30 mouse cellular contexts compared by ENCODE assay signal in genomic region chr6:129363942-129364341, GRCm38 (mm10). TPM values are rescaled to one million over a fixed set of nuclear protein-coding genes. Genes with fewer than 3 reads are reported as not detected.
"Had no signal": no experiment of that assay in that cellular context is flagged by ENCODE, and none has a peak within 500 bp of the region (broad histone marks: within the 10 kb centered on the region; RNA-seq: fewer than 3 reads in every experiment).

No protein-coding gene starts in this region.

- H3K27ac ChIP-seq: kidney, postnatal 0 days; layer of hippocampus, adult 2 months; limb, embryonic 12.5 days; limb, embryonic 15.5 days; liver, embryonic 14.5 days; neural tube, embryonic 12.5 days; neural tube, embryonic 15.5 days; stomach, postnatal 0 days had no signal

- H3K27me3 ChIP-seq: limb, embryonic 12.5 days; limb, embryonic 15.5 days; neural tube, embryonic 12.5 days; neural tube, embryonic 15.5 days had no signal

- H3K36me3 ChIP-seq: limb, embryonic 12.5 days; limb, embryonic 15.5 days; neural tube, embryonic 12.5 days; neural tube, embryonic 15.5 days had no signal

- H3K4me1 ChIP-seq: limb, embryonic 12.5 days; limb, embryonic 15.5 days; neural tube, embryonic 12.5 days; neural tube, embryonic 15.5 days had no signal

- H3K9ac ChIP-seq: limb, embryonic 12.5 days; limb, embryonic 15.5 days; liver, embryonic 14.5 days; liver, postnatal 0 days; lung, embryonic 14.5 days; neural tube, embryonic 12.5 days; neural tube, embryonic 15.5 days had no signal

- DNase-seq: kidney, adult 2 months; kidney, postnatal 25 days; layer of hippocampus, adult 9-11 months; left cerebral cortex, postnatal 4 days; liver, postnatal 0 days; lung, embryonic 14.5 days; midbrain, embryonic 14.5 days; right cerebral cortex, adult 18-20 months; right cerebral cortex, postnatal 14 days; right cerebral cortex, postnatal 4 days; thymus, adult 2 months; thymus, postnatal 14 days had no signal

- ATAC-seq: liver, postnatal 0 days; lung, postnatal 0 days had no signal

- H3K4me3 ChIP-seq: layer of hippocampus, adult 2 months; limb, embryonic 12.5 days; limb, embryonic 15.5 days; neural tube, embryonic 12.5 days; neural tube, embryonic 15.5 days had no signal

- H3K4me2 ChIP-seq: limb, embryonic 12.5 days; limb, embryonic 15.5 days; liver, embryonic 11.5 days; lung, embryonic 14.5 days; midbrain, embryonic 11.5 days; neural tube, embryonic 12.5 days; neural tube, embryonic 15.5 days had no signal

- H3K9me3 ChIP-seq: limb, embryonic 12.5 days; limb, embryonic 15.5 days; neural tube, embryonic 12.5 days; neural tube, embryonic 15.5 days had no signal

RNA-seq across cellular contexts. Expression of gene Clec12a, which starts 21.5 kb away (rescaled TPM):
- total RNA-seq: layer of hippocampus, adult 2 months had no signal

RNA-seq across cellular contexts. Expression of gene Clec12b, which starts 21.7 kb away (rescaled TPM):
- total RNA-seq: layer of hippocampus, adult 2 months; left cerebral cortex, adult 8-10 months; left cerebral cortex, postnatal 14 days; left cerebral cortex, postnatal 4 days; megakaryocyte progenitor cell, adult 5-6 weeks; megakaryocyte-erythroid progenitor cell, adult 5-6 weeks had no signal
- polyA plus RNA-seq: kidney, embryonic 14.5 days; large intestine, adult 2 months; limb, embryonic 12.5 days; limb, embryonic 15.5 days; liver, embryonic 11.5 days; midbrain, embryonic 11.5 days; neural tube, embryonic 12.5 days; stomach, embryonic 14.5 days; stomach, postnatal 0 days; thymus, adult 2 months had no signal

RNA-seq across cellular contexts. Expression of gene 4922502D21Rik, which starts 32.3 kb away (rescaled TPM):
- total RNA-seq: layer of hippocampus, adult 2 months; left cerebral cortex, adult 8-10 months; left cerebral cortex, postnatal 14 days; left cerebral cortex, postnatal 4 days; megakaryocyte progenitor cell, adult 5-6 weeks; megakaryocyte-erythroid progenitor cell, adult 5-6 weeks had no signal
- polyA plus RNA-seq: kidney, embryonic 14.5 days; kidney, postnatal 0 days; large intestine, adult 2 months; limb, embryonic 12.5 days; limb, embryonic 15.5 days; liver, embryonic 11.5 days; liver, embryonic 14.5 days; liver, postnatal 0 days; lung, embryonic 14.5 days; lung, postnatal 0 days; midbrain, embryonic 11.5 days; midbrain, embryonic 14.5 days; neural tube, embryonic 12.5 days; neural tube, embryonic 15.5 days; stomach, embryonic 14.5 days; stomach, postnatal 0 days had no signal

RNA-seq across cellular contexts. Expression of gene Clec1b, which starts 33.2 kb away (rescaled TPM):
- total RNA-seq: layer of hippocampus, adult 2 months; megakaryocyte-erythroid progenitor cell, adult 5-6 weeks had no signal

RNA-seq across cellular contexts. Expression of gene Clec9a, which starts 44.7 kb away (rescaled TPM):
- total RNA-seq: layer of hippocampus, adult 2 months; left cerebral cortex, postnatal 14 days; left cerebral cortex, postnatal 4 days had no signal
